ENCODE assay signal across 9 mouse cellular contexts in the genomic region with DNA sequence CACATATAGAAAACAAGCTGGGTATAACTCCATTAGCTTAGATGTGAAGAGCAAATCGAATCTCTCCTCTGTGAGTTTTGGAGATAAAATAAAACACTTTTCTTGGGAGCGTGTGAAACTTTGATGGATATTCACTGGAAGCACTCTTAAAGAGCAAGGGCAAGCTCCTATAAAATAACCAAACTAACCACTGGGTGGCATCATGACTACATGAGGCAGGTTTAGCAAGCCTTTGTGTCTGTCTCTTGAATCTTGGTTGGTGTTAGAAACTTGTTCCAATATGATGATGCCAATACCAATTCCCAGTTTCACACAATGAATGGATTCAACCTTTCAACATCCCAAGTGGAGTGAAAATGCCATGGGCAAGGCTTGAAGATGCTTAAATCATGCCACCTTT. TPM values are rescaled to one million over a fixed set of nuclear protein-coding genes. Genes with fewer than 3 reads are reported as not detected.
A peak's percentile ranks its signal among the peaks of the same experiment; 100 is the strongest.
DNase-seq lines count a peak whose midpoint lies in the region; ATAC-seq and TF ChIP-seq lines count a peak whose summit lies in the region.
"Had no signal": no experiment of that assay in that cellular context is flagged by ENCODE, and none has a peak within 500 bp of the region (broad histone marks: within the 10 kb centered on the region; RNA-seq: fewer than 3 reads in every experiment).

No protein-coding gene starts in this region.

- no peak overlapping the region for H3K27ac ChIP-seq in embryonic facial prominence, embryonic 11.5 days (replicated peaks; ENCODE audit: low read depth, low read length)
- no peak overlapping the region for H3K27ac ChIP-seq in embryonic facial prominence, embryonic 10.5 days (replicated peaks)
- H3K27ac ChIP-seq in liver, postnatal 0 days (ENCODE audit: low read depth): no peak overlapping the region
- no peak overlapping the region for H3K27ac ChIP-seq in neural tube, embryonic 13.5 days (replicated peaks)
- H3K27ac ChIP-seq: heart, embryonic 13.5 days had no signal

- peak; percentile 46 for TF ChIP-seq CTCF in liver, postnatal 0 days (IDR thresholded peaks at IDR 0.05; ENCODE audit: low read depth)

- H3K4me1 ChIP-seq in embryonic facial prominence, embryonic 11.5 days (ENCODE audit: control insufficient read depth, insufficient read depth, low read length): no peaks in the 10 kb centered on the region
- no peaks in the 10 kb centered on the region for H3K4me1 ChIP-seq in embryonic facial prominence, embryonic 10.5 days
- H3K4me1 ChIP-seq in liver, postnatal 0 days (ENCODE audit: insufficient read depth): no peaks in the 10 kb centered on the region
- 0 out of 2 replicates have a peak, but pooled peaks cover 2% of the 10 kb centered on the region for H3K4me1 ChIP-seq in neural tube, embryonic 13.5 days (replicated peaks)
- H3K4me1 ChIP-seq: heart, embryonic 13.5 days had no signal

- H3K4me2 ChIP-seq in embryonic facial prominence, embryonic 11.5 days (ENCODE audit: low read depth, low read length): no peak overlapping the region
- H3K4me2 ChIP-seq in liver, postnatal 0 days (ENCODE audit: low read depth, low read length): no peak overlapping the region
- no peak overlapping the region for H3K4me2 ChIP-seq in neural tube, embryonic 13.5 days
- H3K4me2 ChIP-seq: heart, embryonic 13.5 days had no signal

- H3K27me3 ChIP-seq in embryonic facial prominence, embryonic 11.5 days (ENCODE audit: control insufficient read depth, insufficient read depth, low read length): no peaks in the 10 kb centered on the region
- H3K27me3 ChIP-seq in embryonic facial prominence, embryonic 10.5 days (replicated peaks; ENCODE audit: low read depth, poor library complexity, severe bottlenecking): no peaks in the 10 kb centered on the region
- H3K27me3 ChIP-seq in liver, postnatal 0 days (ENCODE audit: insufficient read depth, low read length): no peaks in the 10 kb centered on the region
- H3K27me3 ChIP-seq in neural tube, embryonic 13.5 days: no peaks in the 10 kb centered on the region
- H3K27me3 ChIP-seq: heart, embryonic 13.5 days had no signal

- peak; percentile 63 for DNase-seq in embryonic facial prominence, embryonic 11.5 days (ENCODE audit: low spot score)
- no peak for DNase-seq in embryonic facial prominence, embryonic 10.5 days (ENCODE audit: low spot score)
- no peak for DNase-seq in liver, postnatal 0 days
- no peak for DNase-seq in liver
- peak; percentile 23 for DNase-seq in embryo, embryonic 11.5 days (ENCODE audit: low read depth, low spot score)
- DNase-seq in right cerebral cortex, postnatal 25 days: no peak

- TF ChIP-seq EP300 in liver, postnatal 0 days (IDR thresholded peaks at IDR 0.05; ENCODE audit: low read depth): no peak

- H3K36me3 ChIP-seq in embryonic facial prominence, embryonic 11.5 days (replicated peaks; ENCODE audit: control insufficient read depth, insufficient read depth, low read depth, low read length): no peaks in the 10 kb centered on the region
- no peaks in the 10 kb centered on the region for H3K36me3 ChIP-seq in embryonic facial prominence, embryonic 10.5 days (replicated peaks)
- no peaks in the 10 kb centered on the region for H3K36me3 ChIP-seq in liver, postnatal 0 days (replicated peaks; ENCODE audit: insufficient read depth, low read length)
- no peaks in the 10 kb centered on the region for H3K36me3 ChIP-seq in neural tube, embryonic 13.5 days
- H3K36me3 ChIP-seq: heart, embryonic 13.5 days had no signal

- H3K4me3 ChIP-seq in embryonic facial prominence, embryonic 11.5 days (ENCODE audit: low read depth, low read length): no peak overlapping the region
- no peak overlapping the region for H3K4me3 ChIP-seq in embryonic facial prominence, embryonic 10.5 days
- no peak overlapping the region for H3K4me3 ChIP-seq in liver, postnatal 0 days (ENCODE audit: low read depth, low read length)
- no peak overlapping the region for H3K4me3 ChIP-seq in neural tube, embryonic 13.5 days
- H3K4me3 ChIP-seq: heart, embryonic 13.5 days had no signal

- WGBS in embryonic facial prominence, embryonic 11.5 days: 69% methylated on average over 2 of the region's 2 CpGs
- WGBS in embryonic facial prominence, embryonic 10.5 days: 67% methylated on average over 2 of the region's 2 CpGs
- 54% methylated on average over 2 of the region's 2 CpGs for whole genome bisulfite sequencing in liver, postnatal 0 days (ENCODE audit: insufficient replicate concordance)
- 73% methylated on average over 2 of the region's 2 CpGs for WGBS in neural tube, embryonic 13.5 days

- no peak overlapping the region for H3K9ac ChIP-seq in embryonic facial prominence, embryonic 11.5 days (replicated peaks; ENCODE audit: low read length)
- no peak overlapping the region for H3K9ac ChIP-seq in liver, postnatal 0 days (replicated peaks)
- H3K9ac ChIP-seq in neural tube, embryonic 13.5 days: no peak overlapping the region
- H3K9ac ChIP-seq: heart, embryonic 13.5 days had no signal

- ATAC-seq in embryonic facial prominence, embryonic 11.5 days (replicated peaks; ENCODE audit: insufficient number of reproducible peaks, low FRiP score, low TSS enrichment, low read depth): no peak
- ATAC-seq in liver, postnatal 0 days: no peak
- 0 out of 2 replicates have a peak, but pooled peaks have one; percentile 36 for ATAC-seq in neural tube, embryonic 13.5 days (ENCODE audit: low read depth)
- ATAC-seq in megakaryocyte progenitor cell, adult 5-6 weeks (replicated peaks; ENCODE audit: poor library complexity): no peak

- H3K9me3 ChIP-seq in embryonic facial prominence, embryonic 11.5 days (replicated peaks; ENCODE audit: control insufficient read depth, low read length): no peaks in the 10 kb centered on the region
- peaks cover 3% of the 10 kb centered on the region; the same call in 1 of the 2 replicates for H3K9me3 ChIP-seq in embryonic facial prominence, embryonic 10.5 days
- H3K9me3 ChIP-seq in liver, postnatal 0 days (ENCODE audit: low read length): no peaks in the 10 kb centered on the region
- no peaks in the 10 kb centered on the region for H3K9me3 ChIP-seq in neural tube, embryonic 13.5 days
- H3K9me3 ChIP-seq: heart, embryonic 13.5 days had no signal

RNA-seq across cellular contexts. Expression of gene Gm5136, which starts 34.0 kb away (rescaled TPM):
- polyA plus RNA-seq in embryonic facial prominence, embryonic 11.5 days (2014; fragmentation: Nextera tagmentation; extraction: Ambion mirVana): not detected in 2 replicates
- polyA plus RNA-seq in embryonic facial prominence, embryonic 10.5 days (2016; fragmentation: Nextera tagmentation; extraction: Ambion mirVana): not detected in 2 replicates
- not detected in 2 replicates for polyA plus RNA-seq in liver, postnatal 0 days (2015; fragmentation: Nextera tagmentation; extraction: Ambion mirVana)
- polyA plus RNA-seq in neural tube, embryonic 13.5 days (2015; fragmentation: Nextera tagmentation; extraction: Ambion mirVana): 0.21 and 0.22 TPM in 2 replicates
- total RNA-seq in megakaryocyte progenitor cell, adult 5-6 weeks (2015): not detected in 2 replicates
- total RNA-seq in megakaryocyte progenitor cell, adult 5-6 weeks (2017): not detected in 2 replicates
- polyA plus RNA-seq: heart, embryonic 13.5 days had no signal

Comparison
In these comparisons a context has a peak if more than half of its experiments do, and no peak if none do; other contexts are left out.
1. DNase-seq: peak in embryonic facial prominence, embryonic 11.5 days (single experiment) and embryo, embryonic 11.5 days (single experiment); none in embryonic facial prominence, embryonic 10.5 days (single experiment), liver, postnatal 0 days (single experiment), liver (single experiment) and right cerebral cortex, postnatal 25 days (single experiment).